Mouse (Mus musculus) thymus, postnatal 14 days (tissue): Measurements from ENCODE around the gene Msx1.

Source experiments
- DNase-seq: peaks from one replicate; pipeline ENCODE4 v3.0.0; 2021

Msx1 gene

DNA sequence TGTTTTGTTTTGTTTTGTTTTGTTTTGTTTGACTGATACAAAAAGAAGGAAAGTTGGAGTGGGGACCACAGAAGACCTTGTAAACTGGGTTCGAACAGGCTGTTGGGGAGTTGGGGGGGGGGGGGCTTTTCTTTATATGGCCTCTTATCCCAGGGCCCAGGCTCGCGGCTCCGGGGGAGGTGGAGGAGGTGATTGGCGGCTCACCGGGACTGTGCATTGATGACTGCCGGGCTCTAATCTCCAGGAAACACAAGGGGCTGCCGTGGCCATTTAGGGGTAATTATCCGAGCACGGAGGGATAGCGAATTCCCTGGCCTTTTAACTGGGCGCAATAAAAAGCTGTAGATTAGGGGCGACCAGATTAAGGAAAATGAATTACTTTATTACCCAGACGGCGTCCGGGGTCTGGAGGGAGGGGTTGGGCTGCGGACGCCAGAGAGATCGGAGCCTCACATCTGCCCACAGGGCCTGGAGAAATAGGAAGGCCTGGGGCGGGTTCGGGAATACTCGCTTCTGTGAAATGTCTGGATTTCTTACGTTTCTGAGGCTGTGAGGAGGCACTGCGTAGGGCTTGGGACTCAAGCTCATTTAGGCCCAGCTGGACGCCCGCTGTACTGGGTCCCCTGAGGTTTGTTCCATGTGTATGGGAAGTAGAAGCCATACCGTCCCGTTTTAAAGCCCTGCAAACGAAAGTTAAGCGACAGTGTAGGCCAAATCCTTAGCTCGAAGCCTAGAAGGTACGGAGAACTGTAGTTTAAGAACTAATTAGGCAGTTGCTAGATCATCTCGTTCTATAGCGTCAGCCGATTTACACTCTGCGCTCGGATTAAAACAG, 1.4 kb upstream of the Msx1 start:
- no peak for DNase-seq

DNA sequence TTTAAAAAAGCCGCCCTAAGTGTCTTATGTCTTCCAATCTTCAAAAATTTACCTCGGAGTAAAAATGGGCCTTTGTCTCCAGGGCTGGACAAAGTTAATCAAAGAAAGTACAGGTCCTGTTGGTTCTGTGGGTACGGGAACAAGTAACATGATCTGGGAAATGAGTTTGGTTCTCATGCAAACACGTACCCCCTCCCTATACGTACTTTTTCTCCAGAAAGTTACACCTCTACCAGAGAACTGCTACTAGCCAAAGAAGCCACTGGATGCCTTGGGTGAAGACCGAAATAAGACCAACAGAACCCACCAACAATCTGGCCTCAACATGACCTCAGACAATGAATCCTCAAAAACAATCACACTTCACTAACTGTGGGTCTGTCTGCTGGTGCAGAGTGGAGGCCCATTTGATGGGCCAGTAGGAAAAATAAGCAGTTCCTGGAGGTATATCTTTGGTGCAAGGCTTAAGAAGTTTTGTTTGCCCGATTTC, 773 bp upstream of the Msx1 start:
- DNase-seq: no peak

DNA sequence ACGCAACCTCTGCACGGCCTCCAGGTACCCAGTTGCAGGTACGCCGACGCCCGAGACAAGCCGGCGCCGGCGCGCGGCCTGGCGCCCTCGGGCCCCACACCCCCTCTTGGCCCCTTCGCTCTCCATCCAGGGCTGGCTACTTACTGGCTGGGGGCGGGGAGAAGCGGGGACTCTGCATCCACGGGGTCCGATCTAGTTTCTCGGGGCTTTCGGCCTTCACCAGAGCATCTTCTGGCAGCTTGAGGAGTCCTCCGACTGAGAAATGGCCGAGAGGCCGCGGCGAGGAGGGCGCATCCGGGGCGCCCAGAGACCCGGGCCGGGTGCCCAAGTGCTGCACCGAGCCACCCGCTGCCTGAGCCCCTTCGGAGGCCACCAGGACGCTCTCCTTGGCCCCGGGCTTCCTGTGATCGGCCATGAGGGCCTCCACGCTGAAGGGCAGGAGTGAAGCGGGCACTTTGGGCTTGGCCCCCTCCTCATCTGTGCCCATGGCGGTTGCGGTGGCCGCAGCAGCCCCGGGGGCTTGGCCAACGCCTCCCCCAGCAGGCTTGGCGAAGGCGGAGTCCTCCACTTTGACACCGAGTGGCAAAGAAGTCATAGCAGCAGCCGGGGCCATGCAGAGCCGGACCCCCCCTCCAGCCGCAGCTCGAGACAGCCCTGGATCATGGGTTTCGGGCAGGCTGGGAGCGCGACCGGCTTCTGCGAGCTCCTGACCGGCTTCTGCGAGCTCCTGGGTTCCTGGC, 492 bp downstream of the Msx1 start:
- no peak for DNase-seq

DNA sequence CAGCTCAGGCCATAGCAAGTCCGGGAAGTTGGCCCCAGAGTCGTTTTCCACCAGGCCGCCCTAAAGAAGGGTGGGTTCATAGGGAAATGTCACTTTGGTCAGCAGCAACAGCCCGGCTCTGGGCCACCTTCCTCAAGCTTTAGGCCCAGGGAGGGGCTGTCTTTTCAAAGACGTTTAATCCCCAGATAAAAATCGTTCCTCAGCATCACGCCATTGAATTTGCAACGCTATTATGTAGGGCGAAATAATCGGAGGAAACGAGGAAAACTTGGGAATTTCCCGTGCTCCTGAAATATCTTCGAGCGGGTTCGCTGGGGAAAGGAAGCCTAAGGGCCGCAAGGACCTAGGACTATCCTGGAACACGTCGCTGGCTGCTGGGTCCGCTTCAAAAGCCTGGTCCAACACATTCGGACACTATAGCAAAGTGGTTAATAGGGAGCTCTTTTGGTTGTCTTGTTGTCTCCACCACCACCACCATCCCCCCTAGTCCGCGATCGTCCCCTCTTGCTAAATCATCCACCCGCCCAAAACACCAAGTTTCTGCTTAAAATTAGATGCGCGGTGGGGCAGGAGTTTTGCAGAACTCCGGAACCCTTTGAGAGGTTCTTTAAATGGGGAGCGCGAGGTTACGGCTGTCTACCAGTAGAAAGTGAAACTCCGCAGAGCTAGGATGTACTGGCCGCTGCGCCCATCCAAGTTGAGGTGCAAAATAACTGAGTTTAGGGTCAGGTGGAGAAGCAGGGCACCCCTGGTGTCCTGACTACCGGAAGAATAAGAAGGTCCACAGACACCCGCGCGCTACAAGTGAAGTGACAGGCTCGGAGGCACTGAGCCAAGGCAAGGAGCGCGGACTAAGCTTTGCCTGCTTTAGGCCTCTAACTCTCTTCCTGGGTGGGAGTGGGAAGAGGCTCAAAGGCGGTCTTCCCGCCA, 1.3 kb downstream of the Msx1 start:
- no peak for DNase-seq

DNA sequence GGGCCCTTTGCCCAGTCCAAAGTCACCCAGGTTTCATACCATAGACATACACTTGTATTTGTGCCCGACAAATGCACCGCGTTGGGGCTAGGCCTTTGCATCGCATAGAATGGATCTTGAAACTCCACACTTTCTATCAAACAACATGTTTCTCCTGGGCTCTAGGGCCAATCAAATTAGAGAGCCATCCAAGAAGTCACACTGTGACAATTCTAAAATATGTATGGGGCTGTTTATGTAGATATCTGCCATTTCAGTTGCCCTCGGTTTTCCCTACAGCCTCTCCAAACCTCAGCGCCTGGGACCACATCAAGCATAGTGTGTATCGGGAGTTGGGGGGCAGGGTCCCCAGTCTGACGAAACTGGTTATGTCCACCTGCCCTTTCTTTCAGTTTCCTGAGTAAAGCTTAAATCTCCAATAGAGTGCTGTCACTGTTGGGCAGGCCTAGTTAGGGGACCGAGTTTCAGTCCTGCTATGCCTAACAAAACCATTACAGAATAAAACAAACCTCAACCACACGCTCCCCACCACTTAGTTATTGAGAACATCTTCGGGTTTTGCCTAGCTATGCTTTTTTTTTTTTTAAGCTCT, 2.2 kb downstream of the Msx1 start:
- DNase-seq: no peak

DNA sequence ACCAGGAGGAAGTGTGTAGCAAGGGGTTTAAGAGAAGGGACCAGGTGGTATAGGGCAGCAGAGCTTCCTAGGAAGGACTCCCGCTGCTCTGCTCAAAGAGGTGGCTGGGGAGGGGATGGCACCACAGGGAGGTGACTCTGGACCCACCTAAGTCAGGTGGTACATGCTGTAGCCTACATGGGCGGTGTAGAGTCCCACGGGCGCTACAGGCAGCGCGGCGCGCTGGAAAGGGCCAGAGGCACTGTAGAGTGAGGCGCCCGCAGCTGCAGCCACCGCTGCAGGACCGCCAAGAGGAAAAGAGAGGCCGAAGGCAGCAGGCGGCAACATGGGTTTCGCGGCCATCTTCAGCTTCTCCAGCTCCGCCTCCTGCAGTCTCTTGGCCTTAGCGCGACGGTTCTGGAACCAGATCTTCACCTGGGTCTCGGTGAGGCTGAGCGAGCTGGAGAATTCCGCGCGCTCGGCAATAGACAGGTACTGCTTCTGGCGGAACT, 3.2 kb downstream of the Msx1 start:
- no peak for DNase-seq

DNA sequence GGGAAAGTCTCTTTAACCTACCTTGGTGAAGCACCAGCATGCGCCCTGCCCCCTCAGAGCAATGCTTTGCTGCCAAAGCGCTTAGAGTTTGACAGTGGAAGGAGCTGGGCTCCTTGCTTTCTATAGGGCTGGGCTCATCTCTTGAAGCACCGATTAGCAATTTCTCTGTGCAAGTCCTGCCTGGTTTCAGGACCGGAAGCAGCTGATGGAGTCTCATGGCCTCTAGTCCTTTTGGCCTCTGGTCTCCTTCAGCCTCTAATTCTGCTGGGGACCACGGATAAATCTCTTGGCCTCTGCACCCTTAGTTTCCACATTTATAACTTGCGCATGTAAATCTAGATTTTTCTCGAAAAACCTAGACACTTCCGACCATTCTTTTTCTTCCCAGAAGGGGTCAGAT, 3.7 kb downstream of the Msx1 start:
- DNase-seq: no peak

DNA sequence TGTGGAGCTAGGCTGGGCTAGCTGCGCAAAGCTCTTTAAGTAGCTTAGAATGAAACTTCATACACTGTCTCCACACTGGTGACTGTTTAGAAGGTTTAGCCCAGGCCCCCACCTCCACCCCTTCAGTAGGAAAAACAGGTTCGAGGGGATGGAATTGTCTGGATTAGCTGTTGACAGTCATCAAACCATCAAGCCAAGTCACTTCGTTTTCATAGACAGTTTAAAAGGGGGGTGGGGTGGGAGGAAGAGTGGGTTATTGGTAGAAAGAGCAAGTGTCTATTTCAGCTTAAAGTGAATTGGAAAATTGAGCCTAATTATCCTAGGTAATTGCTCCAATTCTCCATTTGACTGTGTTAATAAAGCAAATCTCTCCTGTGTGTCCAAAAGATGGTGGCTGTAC, 4.4 kb downstream of the Msx1 start:
- no peak for DNase-seq

DNA sequence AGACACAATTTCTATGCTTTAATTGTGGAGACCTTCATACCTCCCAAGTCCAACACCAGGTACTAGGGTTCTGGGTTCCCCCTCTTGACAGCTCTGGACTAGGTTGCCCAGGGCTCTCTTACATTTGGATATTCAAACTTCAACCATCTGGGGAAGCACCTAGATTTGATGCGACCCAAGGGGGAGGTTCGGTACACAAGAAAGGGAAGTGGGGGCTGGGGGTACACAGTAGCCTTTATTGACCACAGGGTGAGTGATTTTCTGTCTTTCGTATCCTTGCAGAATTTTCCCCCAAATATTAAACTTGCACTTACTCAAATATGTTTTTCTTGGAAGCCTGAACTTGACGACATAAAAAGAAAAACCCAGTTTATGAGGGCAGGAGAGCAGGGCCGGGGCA, 4.8 kb downstream of the Msx1 start:
- DNase-seq: no peak

DNA sequence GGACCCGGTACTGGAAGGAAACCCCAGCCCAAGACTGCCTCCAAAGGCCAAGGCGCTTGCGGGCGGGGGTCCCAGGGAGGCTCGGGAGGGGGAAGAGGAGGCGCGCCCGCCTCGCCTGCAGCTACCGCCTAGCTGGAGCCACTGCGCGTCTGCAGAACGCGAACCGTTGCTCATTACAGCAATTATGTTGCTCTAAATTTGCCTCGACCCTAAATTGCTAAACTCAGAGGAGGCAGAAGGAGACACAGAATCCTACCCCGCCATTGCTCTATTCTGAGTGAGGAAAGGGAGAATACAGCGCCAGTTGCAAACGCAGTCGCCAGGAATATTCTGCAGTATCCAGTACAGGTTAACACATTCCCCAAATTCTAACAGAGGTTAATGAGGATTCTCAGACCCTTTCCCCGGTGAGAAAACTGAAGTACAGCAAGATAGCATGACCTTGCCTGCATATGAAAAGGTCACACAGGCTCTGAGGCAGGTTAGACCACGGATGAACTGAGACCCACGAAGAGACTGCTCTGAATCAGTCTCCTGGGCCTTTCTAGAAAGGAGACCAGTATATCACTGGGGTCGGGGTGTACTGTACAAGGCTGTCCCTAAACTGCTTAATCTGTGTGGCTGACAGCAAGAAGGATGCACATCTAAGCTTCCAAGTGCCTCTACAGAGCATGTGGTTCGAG, 5.7 kb downstream of the Msx1 start:
- no peak for DNase-seq

DNA sequence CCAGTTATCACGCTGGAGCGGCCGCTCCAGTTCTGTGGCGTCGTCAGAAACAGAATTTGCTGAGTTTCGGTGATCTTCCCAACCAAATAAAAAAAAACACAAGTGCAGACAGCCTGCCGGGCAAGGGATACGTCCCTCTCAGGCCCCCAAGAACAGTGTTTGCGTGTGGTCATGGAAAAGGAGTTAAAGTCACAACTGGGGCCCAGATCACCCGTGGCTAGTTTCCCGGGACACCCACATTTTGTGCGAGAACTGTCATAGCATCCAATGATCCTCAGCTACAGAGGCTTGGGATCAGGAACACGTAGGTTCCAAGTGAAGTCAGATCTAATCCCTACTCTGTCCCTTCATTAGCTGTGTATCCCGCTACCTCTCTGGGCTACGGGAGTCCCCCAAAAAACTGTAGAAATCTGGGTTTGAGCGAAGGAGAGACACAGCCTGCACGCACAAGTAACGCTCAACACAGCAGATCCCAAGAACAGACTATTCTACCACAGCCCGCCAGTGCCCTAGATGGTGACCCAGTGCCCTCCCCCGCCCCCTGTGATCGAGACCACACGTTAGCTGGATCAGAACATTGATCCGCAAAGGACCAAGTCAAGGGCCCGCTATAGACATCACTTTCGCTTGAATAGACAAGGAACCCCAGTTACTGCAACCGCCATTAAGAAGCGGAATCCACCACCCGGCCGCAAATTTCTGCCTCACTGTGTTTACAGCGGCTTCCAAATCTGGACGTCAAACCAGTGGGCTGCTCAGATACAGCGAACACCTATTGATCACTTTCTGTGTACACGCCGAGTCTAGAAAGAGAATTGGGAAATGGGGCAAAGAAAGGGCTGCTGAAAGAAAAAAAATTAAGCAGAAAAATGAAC, 6.5 kb downstream of the Msx1 start:
- DNase-seq: no peak

DNA sequence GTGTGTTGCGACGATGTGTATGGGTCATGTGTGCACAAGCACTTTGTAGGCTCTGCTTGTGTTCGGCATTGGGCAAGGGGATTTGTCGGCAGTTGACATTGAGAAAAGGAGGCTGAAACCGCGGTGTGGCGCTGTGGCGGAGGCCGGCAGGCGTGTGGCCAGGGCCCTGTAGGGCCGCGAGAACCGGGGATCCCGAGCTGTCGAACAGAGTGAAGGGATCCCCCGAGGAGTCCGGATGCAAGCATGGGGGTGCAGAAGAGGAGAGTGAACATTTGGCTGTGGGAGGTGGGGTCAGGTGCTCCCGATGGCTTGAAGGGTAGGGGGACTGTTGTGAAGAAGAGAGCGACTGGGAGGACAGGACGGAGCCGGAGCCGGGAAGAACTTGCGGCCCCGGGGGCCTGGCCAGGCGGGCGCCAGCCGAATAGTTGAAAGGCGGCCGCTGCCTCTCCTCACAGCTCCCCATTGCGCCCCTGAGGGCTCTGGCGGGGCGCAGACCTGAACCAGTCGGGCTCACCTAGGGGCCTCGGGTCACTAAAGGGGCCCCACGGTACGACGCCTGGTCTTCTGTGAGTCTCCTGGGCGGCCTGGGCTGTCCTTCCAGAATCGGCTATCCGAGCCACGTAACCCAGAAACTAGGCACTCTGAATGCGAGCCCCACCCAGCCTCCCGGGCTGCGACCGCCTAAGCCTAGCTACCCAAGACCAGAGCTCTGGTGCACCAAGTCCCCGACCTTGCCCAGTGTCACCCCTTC, 7.3 kb downstream of the Msx1 start:
- DNase-seq: no peak

DNA sequence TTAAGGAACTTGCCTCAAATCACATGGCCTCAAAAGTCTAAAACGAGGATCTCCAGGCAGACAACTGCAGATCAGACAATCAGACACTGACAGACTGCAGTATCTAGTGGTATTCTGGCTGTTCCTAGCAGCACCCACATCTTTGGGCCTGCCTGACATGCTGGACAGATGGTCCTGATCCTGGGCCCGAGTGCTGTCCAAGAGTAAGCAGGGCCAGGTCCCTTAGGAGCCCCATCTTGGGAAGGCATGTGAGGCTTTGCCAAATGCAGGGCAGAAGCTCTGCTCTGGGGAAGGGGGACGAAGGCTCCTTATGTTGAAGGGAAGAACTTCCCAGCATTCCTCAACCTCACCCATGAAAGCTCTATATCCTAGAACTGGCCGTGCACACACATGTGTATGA, 8.5 kb downstream of the Msx1 start:
- no peak for DNase-seq

DNA sequence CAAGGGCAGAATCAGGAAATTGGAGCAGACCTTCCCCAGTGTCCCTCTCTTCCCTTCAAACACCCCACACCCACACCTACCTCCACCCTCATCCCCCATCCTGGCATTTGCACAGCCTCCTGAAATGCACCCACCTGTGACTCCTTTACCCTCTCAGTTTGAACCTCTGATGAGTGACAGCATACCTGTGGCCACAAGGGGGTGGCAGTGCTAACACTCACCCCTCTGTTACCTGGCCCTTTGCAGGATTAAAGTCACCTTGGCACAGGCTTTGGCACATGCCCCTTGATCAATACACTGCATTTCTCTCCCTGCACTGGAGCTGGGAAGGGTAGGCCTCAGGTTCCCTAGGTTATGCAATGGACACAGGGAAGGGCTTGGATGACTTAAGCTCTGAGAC, 10.2 kb downstream of the Msx1 start:
- DNase-seq: no peak

DNA sequence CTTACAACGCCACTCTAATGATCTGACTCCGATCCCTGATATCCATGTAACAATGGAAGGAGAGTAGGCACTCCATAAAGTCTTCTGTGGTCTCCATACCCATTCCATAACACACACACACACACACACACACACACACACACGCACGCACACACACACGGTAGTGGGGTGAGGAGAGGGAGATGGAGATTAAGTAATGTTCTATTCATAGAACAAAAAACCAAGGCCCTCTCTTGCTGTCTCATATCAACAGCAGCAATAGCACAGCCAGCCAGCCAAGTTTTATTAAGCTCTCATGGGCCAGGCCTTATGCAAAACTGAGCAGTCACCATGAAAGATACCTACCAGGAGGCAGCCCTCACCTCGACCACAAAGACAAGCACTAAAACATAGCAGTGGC, 19.1 kb downstream of the Msx1 start:
- no peak for DNase-seq

DNA sequence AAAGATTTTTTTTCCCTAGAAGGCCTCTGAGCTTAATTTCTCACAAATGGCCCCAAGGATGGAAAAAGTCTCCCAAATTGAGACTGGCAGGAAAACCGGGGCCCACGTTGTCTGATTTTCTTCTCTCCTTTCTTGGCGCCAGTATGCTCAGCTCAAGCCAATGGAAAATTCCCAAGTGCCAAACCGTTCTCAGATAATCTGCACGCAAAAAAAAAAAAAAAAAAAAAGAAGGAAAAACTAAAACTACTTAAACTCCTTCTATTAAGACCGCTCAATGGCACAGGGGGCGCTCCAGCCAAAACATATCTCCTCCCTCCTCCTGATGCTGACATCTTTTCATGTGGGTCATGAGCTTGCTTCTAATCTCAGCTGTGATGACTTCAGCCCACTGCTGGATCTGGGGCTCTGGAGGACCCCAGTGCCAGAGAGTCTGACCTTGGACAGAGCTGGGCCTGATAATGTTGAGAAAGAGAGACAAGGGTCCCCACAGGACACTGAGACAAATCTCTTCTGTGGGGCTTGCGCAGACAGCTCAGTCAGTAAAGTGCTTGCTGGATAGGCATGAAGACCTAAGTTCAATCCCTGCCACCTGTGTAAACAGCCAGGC, 19.8 kb downstream of the Msx1 start:
- no peak for DNase-seq

DNA sequence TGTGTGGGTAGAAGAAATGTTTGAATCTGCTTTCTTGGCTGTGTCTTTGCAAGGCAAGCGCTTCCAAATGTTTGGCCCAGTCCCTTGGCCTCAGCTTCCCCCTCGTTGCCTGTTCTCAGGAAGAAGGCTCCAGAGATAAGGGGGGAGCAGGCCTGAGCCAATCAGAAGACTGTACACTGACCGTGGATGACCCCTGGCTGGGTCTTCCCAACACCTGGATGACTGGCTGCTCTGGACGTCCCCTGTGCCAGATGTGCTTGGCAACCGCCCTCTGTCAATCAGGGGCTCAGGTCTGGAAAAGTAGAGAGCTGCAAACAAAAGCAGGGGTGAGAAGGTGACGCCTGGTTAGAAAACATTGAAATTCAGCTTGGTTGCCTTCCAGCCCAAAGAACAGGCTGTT, 27.1 kb downstream of the Msx1 start:
- DNase-seq: no peak

DNA sequence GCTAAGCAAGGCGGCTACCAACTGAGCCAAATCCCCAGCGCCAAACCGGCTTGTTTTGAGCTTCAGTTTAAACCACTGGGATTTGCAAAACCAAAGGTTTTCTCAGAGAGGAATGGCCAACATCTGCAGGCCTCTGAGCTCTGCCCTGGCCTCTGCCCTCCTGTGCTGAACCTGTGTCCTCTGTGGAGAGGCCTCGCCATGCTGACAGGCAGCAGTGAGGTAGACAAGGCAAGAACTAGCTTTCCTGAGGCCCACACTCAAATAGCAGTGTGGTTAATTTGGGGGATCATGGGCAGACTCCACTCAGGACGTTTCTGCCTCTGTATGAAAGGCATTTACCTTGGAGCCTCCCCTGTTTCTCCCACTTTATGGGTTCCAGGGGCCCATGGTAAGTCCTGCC, 27.6 kb downstream of the Msx1 start:
- DNase-seq: no peak

DNA sequence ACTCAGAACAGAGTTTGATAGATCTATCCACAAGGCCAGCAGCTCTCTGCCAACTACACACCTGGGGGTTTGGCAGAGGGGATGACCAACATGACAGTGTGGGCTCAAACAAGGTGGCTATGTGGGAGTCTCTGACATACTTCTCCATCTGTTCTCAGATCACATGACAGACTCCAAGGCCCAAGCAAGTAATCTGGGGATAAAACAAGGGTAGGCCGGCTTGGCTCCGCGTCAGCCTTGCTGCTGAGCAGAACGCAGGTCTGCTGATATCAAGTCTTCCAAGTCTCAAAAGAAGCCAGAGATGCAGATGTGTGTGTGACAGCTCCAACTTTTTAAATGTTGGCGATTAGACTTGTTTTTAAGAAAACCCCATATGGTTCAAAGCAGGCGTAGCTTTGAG, 28.7 kb downstream of the Msx1 start:
- DNase-seq: no peak

DNA sequence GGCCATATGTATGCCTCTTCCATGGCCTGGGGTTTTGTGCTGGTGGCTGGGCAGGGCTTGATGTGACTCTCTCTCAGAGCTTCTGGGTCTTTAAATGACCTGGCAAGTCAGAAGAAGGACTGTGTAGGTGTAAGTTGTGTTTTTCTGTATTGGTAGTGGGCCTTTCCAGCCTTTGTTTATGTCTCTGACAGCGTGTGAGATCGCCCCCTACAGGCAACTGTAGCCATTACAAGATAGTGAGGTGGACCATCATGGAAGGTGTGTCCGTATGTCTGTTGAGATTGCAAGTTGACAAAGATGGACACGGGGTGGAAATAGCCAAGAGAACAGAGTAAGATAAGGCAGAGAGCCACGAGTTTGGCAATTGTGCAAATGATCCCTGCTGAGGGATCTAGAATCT, 32.2 kb downstream of the Msx1 start:
- DNase-seq: no peak
